Mouse (Mus musculus) fibroblast of lung, adult 2 months (primary cell): Measurements from ENCODE around the gene Prkcb.

Experiments used
- DNase-seq: peaks from one replicate; pipeline ENCODE4 v3.0.0-alpha.2; 2011; ENCODE audit warnings: low read depth

Gene Prkcb

GRCm38 (mm10) chr7:122595897-122596296 lies 307.3 kb downstream of the Prkcb start:
- DNase-seq, result no peak

DNA sequence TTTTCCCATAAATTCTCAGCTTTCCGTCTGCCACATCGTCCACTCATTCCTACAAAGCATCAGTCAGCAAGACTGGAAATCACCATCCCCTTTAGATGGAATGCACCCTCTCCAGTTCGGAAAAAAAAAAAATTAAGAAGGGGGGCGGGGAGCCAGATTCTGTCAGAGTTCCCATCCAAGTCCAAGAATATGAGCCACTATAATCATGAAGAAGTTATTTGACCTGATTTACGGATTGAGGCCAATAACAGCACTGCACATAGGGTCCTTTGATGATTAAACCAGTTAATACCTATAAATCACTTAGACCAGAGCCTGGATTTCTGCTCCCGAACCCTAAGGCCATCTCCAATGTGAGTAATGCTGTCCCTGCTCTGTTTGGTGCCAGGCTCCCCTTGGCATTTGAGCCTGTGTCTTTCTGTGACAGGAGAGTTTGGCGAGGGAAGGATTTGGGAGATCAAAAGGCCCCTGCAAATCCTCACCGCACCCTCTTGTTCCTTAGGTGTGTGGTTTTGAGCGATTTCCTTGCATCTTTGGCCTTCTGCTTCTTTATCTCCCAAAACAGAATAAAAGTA lies 308.1 kb downstream of the Prkcb start:
- DNase-seq, result no peak

DNA sequence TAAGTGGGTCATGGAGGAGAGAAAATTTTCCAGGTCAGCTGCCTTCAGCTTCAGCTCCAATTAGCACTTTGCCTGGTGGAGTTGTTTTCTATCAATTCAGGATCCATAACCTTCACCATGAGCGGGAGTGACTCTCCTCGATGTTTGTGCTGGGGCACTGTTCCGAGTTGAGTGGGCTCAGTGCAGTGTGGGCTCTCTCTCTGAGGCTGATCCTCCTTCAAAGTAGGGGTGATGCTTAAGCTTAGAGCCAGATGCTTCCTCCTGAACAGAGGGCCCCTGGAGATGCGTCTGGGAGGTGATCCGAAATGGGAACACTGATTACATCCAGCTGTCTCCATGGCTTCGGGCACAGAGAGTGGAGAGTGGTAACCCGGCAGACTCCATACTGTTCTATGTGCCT lies 308.8 kb downstream of the Prkcb start:
- DNase-seq, result no peak

DNA sequence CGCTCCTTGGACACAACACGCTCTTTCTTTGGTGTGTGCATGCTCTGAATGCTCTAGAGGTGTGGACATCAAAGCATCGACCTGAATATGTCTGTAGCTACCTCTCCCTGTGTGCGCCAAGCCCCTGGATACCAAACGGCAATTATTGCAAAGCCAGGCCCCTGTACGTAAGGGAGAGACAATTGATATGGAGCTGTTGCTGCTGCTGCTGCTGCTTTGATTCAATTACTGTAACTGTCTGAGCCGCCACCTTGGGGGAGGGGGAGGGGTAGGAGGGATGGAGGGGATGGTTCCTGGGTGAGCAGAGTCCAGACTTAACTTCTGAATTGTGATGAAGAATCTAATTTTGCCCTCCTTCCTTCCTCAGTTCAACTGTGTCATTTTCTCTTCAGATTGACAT lies 312.3 kb downstream of the Prkcb start:
- DNase-seq, result no peak

DNA sequence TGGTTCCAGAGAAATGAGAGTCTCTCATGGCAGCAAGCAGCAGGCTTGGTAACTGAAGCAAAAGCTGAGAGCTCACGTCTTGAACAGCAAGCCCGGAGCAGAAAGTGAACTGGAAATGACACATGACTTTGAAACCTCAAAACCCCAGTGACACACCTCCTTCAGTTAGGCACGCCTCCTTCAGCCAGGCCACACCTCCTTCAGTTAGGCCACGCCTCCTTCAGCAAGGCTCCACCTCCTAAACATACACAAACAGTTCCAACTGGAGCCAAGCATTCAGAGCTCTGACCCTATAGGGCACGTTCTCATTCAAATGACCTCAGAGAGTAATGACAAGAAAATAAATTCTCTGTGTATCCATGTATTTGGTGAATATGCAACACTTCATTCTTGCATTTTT lies 316.5 kb downstream of the Prkcb start:
- DNase-seq, result no peak

- DNase-seq, result no peak
Measured at GRCm38 (mm10) chr7:122609420-122609819, 320.9 kb downstream of the Prkcb start.

DNA sequence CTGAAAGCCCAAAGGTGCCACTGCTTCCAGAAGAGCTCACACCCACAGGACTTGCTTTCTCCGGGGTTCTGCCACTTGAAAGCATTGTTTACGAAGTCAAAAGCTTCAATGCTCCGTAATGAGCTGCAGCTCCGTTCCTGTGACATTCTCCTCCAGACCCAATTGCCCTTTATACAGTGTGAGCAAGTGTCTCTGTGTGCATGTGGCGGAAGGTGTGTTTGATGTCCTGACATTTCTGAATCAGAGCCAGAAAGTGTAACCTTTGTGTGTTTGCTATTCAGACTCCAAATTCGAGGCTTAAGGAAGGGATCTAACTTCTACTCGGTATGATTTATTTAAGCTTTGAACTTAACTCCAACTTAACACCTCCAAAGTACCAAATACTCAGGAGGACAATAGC lies 321.6 kb downstream of the Prkcb start:
- no peak for DNase-seq

GRCm38 (mm10) chr7:122613876-122614275 lies 325.3 kb downstream of the Prkcb start:
- no peak for DNase-seq

GRCm38 (mm10) chr7:122622125-122622774 lies 333.7 kb downstream of the Prkcb start:
- no peak for DNase-seq

DNA sequence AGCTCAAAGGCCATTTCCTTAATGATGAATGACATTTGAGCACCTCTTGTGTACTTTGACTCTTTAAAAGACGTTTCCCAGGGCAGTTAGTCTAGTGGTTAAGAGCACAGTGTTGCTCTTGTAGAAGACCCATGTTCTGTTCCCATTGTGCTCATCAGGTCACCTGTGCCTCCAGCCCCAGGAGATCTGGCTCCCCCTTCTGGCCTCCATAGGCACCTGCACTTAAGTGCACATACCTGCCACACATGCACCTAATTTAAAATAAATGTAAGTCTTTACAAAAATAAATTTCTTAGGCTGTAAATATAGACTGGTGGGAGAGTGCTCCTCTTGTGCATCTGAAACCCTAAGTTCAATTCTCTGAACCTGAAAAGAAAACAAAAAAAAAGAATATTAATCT lies 335.2 kb downstream of the Prkcb start:
- no peak for DNase-seq

GRCm38 (mm10) chr7:122628050-122628449 lies 339.5 kb downstream of the Prkcb start:
- no peak for DNase-seq

GRCm38 (mm10) chr7:122630386-122630785 lies 341.8 kb downstream of the Prkcb start:
- DNase-seq, result no peak

- no peak for DNase-seq
Measured at GRCm38 (mm10) chr7:122631151-122631550, 342.6 kb downstream of the Prkcb start.

GRCm38 (mm10) chr7:122632946-122633345 lies 344.4 kb downstream of the Prkcb start:
- DNase-seq, result no peak

- DNase-seq, result no peak
Measured at GRCm38 (mm10) chr7:122633463-122633862, 344.9 kb downstream of the Prkcb start.

GRCm38 (mm10) chr7:122643676-122644075 lies 355.1 kb downstream of the Prkcb start:
- no peak for DNase-seq

DNA sequence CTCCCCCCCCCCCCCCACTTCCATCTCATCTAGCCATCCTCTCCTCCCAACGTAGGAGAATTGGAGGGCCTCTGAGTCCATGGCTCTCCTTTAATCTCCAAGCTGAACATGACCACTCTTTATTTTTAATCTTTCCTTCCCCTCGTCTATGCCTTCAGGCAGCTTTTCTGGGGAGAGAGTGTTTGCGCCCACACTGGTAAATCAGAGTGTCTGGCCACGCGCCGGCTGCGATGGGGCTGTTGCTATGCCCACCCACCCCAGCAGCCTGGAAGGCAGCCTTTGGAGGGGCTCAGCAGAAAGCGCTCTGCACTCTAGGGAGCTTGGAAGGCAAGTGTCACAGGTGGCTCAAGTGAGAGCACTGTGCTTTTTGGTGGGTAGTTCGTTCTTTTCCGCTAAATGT lies 360.8 kb downstream of the Prkcb start:
- DNase-seq, result no peak

DNA sequence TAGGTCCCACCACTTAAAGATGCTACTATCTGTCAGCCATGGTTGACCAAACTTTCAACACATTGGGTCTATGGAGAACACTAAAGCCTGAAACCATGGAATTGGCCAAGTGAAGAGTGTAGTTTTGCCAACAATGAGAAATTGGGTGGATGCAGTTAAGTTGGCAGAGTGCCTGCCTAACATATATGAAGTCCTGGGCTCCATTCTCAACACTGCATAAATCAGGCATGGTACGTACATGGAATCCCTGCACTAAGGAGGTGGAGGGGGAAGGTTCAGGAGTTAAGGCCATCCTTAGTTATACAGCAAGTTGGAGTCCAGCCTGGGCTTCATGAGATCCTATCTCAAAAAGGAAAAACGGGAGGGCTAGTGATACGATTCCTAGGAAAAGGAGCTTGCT lies 364.0 kb downstream of the Prkcb start:
- no peak for DNase-seq

DNA sequence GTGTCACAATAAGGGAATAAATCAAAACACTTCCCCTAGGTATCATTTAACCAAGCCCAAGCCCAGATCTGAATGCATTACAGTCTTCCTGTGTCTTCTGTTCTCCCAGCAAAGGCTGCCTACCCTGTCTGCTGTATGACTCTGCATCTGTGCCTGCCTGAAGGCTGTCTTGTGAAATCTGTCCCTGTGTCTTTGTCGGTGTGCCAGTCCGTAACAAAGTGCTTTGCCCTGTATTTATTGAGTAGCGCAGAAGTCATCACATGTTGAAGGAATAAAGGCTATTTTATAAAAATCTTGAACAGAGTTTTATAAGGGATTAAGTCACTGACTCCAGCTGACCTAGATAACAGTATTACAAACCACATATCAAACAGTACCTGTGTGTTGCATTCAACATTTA lies 368.1 kb downstream of the Prkcb start:
- no peak for DNase-seq

DNA sequence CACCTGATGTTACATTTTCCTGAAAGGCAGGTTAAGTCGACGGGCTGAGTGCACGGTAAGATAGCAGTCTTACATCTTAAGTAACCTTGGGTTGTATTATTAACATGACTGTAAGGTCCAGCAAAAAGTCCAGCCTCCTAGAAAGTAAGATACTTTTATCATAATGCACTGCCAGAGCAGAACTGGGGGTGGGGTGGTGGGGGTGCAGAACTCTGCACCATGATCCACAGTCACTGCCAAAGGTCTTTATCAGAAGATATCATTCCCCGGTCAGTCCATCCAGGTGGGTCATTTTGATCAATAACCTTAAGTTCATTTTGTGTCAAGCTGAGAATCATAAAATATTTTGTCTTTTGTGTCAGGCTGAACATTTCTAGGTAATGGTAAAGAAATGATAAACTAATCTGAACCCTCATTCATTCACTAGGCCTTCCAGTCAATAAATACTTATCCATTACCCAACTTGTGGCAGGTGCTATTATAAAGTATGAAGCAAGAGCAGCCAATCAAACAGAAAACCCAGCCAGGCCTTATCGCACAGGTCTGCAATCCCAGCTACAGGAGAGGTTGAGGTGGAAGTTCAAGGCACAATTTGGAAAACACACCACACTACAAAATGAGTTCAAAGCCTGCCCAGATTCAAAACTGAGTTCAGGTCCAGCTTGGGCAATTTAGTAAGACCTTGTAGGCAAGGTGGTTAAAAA lies 369.0 kb downstream of the Prkcb start:
- no peak for DNase-seq

DNA sequence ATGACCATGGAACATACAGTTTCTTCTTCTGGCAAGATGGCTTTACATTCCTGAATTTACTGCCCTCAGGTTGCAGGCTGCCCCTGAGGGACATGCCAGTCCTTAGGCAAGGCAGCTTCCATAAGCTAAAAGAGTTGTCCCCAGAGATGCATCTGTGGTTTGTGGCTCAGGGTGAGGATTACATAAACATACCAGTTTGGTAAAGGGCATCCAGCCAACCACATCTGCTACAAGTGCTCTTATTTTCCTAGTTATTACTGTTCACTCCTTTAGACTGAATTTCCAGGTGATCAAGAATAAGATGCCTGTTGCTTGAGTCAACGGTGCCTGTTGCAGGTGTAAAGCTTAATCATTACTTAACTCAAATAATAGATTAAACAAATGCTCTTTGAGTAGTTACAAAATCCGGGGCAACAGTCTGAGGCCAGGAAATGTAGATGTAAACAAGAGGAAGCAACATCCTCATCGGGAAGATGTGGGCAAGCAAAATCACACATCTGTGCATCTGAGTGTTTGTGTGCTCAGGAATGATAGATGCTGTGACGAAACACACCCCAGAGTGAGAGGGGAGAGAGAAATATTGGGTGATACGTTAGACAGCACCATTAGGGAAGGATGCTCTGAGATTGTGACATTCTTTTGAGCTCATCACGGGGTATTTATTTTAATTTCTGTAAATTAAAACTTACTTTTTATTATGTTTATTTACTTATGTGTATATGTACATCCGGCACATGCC lies 376.9 kb downstream of the Prkcb start:
- no peak for DNase-seq

- DNase-seq, result no peak
Measured at GRCm38 (mm10) chr7:122667903-122668302, 379.4 kb downstream of the Prkcb start.

DNA sequence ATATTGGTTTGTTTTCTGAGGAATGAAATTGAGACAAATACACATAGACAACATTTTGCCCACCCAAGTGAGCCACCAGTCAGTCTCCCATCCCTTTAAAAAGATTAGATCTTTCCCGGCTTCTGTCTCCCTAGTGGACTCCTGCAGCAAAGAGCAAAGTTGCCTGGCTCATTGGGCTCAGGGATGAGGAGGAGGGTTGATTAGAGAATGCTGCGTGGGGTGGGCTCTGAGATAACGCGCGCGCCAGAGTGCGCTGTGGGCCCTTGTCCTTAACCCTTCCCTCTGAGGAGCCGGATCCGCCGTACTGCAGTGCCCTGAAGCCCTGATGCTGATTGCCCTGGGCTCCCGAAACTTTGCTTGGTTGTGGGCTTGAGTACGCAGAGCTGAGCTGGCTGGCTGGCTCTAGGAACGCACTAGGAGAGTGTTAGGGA lies 381.9 kb downstream of the Prkcb start, which contains the start of gene Cacng3:
Cacng3 (plus strand) TSS at position 51 of the 431 bp plus-strand sequence.
- DNase-seq, result no peak
